Mouse (Mus musculus) urinary bladder, postnatal 25 days (tissue): Measurements from ENCODE around the gene Smim5.

Source experiments
- DNase-seq: peaks from one replicate; pipeline ENCODE4 v3.0.0; 2022; ENCODE audit warnings: low spot score

Smim5 gene

GRCm38 (mm10) chr11:115894755-115895520, 4.8 kb upstream of the Smim5 start:
- DNase-seq = no peak

DNA sequence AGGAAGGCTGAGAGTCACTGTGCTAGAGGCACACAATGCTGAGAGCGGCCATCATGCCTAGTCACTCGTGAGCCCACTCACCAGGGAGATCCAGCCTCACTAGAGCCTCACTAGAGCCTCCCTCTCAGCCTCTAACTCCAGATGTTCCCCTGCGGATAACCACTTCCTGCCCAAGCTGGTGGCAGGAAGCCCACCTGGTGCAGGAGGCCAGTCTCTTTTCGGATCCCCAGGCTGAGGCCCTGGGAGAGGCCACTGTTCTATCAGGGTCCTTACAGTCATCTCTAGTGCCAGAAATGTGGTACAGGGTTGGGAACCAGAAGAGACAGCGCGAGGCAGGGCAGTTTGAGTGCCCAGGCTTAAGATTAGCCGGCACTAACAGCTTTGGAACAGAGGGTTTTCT, 1.3 kb upstream of the Smim5 start:
- no peak for DNase-seq

DNA sequence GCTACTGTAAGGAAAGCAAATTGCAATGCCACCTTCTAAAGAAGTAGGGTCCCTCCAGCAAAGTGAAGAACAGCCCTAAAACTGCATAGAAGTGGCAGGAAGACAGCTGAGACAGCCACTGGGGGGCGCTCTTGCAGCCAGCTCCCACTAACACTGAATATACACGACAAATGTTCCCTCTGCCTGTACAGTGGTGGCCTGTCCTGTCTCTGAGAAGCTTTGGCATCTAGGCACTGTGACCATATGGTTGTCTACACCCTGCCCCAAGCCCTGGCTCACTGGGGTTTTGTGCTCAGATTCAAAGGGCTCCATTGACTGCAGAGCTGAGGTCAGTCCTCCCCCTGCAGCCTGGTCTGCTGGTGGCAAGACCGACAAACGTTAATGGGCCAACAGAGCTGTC, 880 bp upstream of the Smim5 start:
- no peak for DNase-seq

- DNase-seq = no peak
These were observed 983 bp downstream of the Smim5 start for GRCm38 (mm10) chr11:115900561-115901337.

DNA sequence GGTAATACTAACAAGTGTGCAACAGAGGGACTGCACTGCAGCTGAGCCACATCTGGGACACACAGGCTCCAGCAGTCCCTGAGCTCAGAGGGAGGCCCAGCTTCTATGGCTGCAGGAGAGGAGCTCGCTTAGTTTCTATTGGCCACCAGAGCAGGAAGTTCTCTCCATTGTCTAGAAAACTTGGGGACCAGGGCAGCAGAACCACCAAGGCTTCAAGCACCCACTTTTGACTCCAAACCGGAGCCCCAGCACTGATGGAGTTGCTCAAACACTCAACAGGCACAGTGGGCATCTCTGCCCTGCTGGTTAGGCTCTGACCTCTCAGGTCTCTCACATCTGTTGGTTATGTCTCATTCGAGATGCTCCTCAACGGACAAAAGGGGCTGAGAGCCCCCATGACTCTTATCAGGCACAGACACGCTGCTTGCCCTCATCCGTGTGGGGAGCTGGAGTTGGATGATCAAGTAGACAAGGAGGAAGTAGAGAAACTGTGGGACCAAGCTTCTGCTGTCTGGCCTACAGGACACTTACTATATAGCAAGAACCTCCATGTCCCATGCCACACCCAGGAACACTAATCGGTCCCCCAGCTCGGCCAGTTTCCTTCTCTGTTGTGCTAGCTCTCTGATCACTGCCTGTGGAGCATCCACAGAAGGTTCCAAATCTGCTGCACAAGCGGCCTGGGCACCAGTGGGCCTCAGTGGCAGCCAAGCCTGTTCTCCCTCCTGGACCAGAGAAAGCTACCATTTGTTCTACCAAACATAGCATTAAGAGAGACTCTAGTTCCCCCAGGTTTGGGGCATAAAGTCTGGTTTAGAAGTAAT, 1.8 kb downstream of the Smim5 start:
- DNase-seq = no peak

DNA sequence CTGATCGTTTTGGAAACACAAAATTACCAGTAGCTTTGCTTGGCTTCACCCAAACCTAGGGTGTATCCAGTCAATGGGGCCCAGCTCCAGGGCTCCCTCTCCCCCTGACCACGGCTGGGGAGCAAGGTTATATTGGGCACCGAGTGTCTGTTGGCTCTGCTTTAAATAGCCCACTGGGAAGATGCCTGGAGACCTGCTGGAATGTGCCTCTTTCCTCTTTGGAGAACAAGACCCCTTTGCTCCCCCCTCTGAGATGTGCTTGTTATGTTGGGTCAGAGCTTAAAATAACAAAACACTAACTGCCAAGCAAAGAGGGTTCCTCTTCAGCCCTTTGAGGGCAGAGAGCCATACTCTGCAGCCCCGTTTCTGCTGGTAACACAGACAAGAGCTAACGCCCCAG, 2.4 kb downstream of the Smim5 start:
- no peak for DNase-seq

- DNase-seq = peak; percentile 72
These were observed 3.1 kb downstream of the Smim5 start for GRCm38 (mm10) chr11:115902831-115903230.

DNA sequence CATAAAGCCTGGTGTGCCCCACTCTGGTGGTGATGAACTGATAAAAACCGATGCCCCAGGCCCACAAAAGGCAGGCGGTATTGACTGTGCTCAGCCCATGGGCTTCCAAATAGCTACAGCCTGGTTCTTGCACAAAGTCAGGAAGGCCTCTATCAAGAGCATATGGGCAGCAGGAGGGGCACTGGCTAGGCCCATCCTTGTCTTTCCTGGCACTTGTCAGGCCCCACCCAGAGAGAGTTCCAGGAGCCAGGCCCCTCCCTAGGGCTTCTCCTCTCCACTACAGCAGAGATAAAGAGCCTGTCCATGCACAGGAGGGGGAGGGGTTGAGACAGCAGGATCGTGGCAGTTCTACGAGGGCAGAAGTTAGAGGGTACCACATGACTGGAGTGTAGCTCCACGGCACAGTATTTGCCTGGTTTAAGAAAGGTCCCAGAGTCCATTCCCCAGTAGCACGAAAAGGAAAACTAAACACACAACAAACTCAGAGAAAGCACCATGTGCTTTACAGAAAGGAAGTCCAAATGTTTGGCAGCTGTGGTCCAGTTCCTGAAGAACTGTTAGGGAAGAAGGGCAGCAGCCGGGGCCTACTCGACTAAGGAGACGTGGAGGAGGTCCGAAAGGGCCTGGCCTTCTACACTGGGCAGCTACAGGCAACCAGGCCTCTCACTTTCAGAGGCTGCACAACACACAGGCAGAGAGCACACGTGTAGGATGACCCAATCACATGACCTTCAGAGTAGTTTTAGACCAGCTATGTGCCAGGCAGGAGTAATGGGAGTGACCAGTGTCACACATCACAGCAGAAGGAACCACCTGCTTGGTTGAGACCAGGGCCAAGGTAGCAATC, 3.8 kb downstream of the Smim5 start:
- no peak for DNase-seq

DNA sequence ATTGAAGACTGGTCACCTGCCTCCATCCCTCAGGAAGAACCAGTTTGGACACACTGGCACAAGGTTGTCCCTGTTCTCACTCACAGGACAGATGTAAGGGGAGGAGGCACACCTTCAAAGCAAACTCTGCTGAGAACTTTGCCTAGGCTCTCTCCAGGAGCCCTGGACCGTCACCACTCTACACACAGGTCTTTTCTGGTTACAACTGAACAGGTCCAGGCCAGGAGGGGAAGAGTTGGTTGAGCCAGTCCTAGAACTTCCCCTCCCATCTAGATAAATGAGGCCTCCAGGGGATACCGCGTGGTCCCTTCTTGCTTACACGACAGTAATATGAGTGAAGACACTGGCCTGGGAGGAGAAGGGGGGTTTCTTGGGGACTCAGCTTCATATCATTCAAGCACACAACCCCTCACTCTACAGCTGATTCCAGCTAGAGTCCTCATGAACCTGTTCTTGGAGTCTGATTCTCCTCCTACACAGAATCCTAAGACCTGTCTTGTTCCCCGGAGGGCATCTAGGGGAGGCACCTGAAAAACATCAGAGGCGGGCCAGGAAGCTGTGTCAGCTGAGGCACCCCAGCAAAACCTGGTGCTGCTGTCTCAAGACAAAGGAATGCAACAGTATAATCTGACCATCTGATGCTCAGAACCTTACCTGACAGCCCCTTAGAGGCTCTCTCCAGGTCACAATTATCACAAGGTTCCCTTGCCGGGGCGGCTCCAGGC, 4.6 kb downstream of the Smim5 start:
- DNase-seq = no peak

GRCm38 (mm10) chr11:115904956-115905790, 5.4 kb downstream of the Smim5 start:
- peak; percentile 44 for DNase-seq

- DNase-seq = no peak
These were observed 6.3 kb downstream of the Smim5 start for GRCm38 (mm10) chr11:115906116-115906515.

DNA sequence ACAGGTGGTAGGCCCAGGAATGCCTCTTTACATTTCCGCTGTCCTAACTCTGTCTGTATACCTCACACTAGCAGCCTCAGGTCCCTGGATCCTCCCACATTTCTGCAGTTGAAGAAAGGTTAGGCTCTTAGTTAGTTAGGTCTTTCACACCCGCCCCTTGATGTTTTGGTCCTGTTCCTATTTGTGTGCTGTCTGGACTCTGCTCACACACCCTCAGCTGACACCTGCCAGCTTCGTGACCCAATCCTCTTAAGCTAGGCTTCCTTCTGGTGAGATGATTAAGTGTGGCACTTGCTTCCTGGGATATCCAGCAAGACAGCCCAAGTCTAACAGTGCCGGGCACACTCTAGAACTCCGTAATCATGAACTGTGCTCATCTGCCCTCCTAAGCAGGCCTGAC, 6.8 kb downstream of the Smim5 start:
- DNase-seq = no peak

DNA sequence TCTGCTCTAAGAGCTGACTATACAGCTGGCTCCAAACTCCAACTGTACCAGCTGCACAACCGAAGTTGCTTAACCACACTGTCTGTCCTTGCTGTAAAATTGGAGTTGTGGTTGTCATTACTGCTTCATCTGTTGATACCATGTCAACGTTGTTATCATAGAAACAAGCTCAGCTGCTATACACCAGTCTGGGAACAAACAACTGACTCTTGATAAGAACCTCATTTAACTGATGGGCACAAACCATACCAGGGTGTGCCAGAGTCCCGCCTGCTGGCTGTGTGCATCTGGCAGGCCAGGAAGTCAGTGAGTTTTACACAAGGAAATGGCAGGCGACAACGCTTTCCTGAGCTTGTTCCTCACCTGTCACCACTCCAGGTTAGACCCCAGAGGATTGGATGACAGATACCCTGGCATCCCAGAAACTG, 11.4 kb downstream of the Smim5 start:
- no peak for DNase-seq

GRCm38 (mm10) chr11:115911632-115912376, 12.0 kb downstream of the Smim5 start, which contains the start of gene Smim6:
TSS of gene Smim6 (plus strand) at chr11:115912017.
- DNase-seq = no peak

DNA sequence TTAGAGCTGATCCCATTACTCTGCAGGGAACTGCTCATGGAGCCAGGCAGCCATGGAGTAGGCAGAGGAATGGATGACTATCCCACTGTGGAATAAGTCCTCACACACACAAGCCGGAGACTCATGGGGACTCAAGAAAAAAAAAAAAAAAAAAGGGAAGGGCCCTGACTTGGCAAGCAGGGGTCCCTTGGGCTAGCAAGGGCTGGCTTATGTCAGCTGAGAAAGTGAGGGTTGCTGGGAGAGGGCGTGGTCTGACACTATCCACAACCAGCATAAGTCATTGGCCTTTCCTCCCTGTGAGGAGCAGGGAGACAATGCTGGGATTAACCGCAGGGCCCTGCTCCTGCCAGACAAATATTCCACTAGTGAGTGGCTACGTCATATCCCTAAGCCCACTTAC, 16.8 kb downstream of the Smim5 start:
- DNase-seq = no peak

- no peak for DNase-seq
These were observed 18.9 kb downstream of the Smim5 start for GRCm38 (mm10) chr11:115918637-115919036.

GRCm38 (mm10) chr11:115919073-115919472, 19.3 kb downstream of the Smim5 start:
- DNase-seq = no peak

GRCm38 (mm10) chr11:115920110-115920818, 20.5 kb downstream of the Smim5 start:
- DNase-seq = peak; percentile 43

GRCm38 (mm10) chr11:115921986-115922385, 22.2 kb downstream of the Smim5 start:
- no peak for DNase-seq
